Mouse (Mus musculus) lung, adult 18-20 months (tissue): Measurements from ENCODE around the gene OR5BS1P.
"Not testable (repeated sequence)": the region's sequence is repeated elsewhere in the genome, so short reads cannot be mapped to it uniquely, and the experiment has no call there.

Experiments
- DNase-seq, 2 experiments: peaks; one replicate each; pipeline ENCODE4 v3.0.0; 2022; ENCODE audit warnings: mixed read lengths in 2 of 2

The OR5BS1P gene

GRCm38 (mm10) chr15:98469596-98469995 is at the start of gene OR5BS1P:
Gene OR5BS1P, plus strand, starts transcription at chr15:98469896.
- no peak for DNase-seq

- DNase-seq = no peak
Measured at GRCm38 (mm10) chr15:98420897-98421296, 48.8 kb upstream of the OR5BS1P start.

DNA sequence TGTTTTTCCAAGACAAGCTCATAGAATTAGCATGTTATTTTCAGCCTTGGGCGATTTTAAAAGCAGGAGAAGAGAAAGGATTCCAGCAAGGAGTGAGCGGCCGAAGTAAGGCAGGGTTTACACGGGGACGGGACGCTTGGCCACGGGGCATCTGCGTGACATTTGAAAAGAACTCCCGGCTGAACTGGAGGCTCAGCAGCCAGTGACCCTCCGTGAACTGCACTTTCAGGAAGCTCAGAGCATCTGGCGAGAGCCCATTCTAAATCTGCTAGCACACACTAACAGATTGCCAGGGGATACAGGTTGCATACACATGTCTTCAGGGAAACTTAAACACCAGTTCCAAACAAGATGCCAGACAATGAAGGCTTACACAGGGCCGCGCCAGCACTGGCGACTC is 45.4 kb upstream of the OR5BS1P start:
- no peak for DNase-seq

DNA sequence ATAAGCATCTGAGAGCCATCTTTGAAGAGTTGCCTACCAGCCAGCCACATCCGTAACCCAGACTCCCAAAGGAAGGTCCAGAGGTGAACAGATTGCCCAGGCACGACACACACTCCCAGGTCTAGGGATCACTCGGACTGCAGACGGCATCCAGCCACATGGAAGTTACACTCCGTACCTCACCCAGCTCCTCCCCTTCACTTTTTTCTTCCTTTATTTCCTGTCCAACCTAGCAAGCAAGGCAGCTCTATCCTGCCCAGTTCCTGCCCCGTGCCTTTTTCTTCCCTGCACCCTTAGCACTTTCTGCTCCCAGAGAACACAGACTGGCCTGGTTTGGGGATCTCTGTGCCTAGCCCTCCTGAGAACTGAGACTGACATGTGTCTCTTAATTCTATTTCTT is 44.9 kb upstream of the OR5BS1P start:
- no peak for DNase-seq

DNA sequence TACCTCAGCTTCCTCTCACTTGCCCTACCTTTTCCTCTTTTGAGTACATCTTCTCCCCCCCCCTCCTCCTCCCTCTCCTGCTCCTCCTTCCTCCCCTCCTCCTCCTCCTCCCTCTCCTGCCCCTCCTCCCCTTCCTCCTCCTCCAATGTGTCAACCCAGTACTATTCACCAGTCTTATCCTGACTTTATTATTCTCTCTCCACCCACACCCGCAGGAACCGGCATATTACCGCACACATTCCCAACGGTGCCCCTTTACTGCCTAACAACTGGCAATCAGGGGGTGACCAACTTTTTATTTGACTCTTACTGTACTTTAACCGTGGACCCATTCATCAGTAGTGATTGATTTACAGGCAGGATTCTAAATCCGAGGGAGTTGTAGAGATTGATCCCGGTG is 44.5 kb upstream of the OR5BS1P start:
- DNase-seq = no peak

DNA sequence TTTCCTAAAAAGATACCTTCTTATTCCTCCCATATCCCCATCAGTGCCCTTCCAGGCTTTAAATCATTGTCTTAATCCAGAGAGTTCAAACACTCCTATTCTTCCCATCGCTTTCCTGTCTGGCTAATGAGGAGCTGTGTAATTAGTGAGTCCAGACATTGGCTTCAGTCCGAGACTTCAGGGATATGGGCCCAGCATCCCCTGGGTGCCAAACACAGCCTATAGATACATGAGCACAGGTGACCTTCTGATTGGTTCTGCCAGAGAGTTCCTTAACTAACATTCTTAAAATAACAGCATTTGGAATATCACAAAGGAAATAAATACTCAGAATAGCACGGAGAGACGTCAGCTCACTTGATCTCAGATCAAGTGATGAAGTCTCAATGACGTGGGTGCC is 38.8 kb upstream of the OR5BS1P start, which contains the start of gene Olfr282:
TSS of gene Olfr282 (plus strand) at position 301 of the 400 bp plus-strand sequence.
- DNase-seq = not testable (repeated sequence)

DNA sequence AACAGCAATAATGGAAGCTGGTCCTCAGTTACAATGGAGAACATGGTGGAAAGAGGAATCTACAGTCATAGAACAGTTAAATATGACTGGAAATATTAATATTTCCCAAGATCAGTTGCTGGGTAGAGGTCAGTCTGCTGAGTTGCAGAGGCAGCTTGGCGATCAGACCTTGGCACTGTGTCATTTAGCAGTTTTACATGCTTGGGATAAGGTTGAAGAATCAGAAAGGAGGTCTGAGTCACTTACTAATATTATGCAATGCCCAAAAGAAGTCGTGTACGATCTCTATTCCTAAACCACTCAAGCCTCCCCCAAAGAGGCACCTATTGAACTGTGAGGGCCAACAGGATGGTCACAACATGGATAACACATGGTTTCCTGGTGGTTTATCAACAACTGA is 25.1 kb upstream of the OR5BS1P start:
- DNase-seq = no peak

DNA sequence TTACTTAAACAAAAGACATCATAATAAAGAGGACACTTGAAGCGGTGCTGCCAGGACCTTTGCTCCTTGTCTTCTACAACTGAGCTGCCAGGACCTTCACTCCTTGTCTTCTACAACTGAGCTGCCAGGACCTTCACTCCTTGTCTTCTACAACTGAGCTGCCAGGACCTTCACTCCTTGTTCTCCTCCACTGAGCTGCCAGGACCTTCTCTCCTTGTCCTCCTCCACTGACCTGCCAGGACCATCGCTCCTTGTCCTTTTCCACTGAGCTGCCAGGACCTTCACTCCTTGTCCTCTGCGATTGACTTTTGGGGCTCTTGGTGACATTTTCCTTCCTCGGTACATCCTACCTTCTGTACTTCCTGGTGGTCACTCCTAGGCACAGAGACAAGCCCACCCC is 21.2 kb upstream of the OR5BS1P start:
- DNase-seq = peak; percentile 14 to 15

GRCm38 (mm10) chr15:98452288-98452687 is 17.4 kb upstream of the OR5BS1P start, which contains the start of gene Olfr281:
Gene Olfr281, plus strand, starts transcription at chr15:98452588.
- no peak for DNase-seq

DNA sequence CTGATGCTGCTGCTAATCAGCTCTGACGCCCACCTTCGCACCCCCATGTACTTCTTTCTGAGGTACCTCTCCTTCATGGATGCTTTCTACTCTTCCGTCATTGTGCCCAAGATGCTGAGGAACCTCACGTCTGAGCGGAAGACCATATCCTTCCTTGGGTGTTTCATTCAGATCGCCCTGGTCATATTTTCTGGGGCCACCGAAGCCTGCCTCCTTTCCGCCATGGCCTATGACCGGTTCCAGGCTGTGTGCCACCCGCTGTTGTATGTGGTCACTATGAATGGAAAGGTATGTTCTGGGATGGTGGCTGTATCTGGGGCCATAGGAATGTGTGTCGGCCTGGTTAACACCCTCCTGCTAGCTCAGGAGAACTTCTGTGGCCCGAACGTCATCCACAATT is 1.8 kb downstream of the OR5BS1P start:
- DNase-seq = no peak

DNA sequence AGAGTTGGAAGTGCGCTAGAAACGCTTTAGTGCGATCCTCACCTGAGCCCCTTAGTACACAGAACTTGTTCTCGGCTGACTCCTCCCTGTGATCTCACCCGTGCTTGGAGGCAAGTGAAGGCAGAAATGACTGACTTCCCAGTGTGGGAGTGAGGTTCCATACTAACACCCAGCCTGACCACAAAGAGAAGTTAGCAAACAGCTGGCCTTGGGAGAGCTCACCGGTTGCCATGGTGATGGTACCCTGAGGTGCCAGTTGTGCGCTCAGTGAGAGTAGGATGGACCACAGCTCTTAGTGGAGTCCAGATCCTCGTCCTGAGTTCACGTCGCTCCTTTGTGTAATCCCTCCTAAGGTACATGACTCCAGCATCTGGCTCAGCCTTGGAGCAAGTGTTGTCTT is 5.3 kb downstream of the OR5BS1P start:
- DNase-seq = no peak

DNA sequence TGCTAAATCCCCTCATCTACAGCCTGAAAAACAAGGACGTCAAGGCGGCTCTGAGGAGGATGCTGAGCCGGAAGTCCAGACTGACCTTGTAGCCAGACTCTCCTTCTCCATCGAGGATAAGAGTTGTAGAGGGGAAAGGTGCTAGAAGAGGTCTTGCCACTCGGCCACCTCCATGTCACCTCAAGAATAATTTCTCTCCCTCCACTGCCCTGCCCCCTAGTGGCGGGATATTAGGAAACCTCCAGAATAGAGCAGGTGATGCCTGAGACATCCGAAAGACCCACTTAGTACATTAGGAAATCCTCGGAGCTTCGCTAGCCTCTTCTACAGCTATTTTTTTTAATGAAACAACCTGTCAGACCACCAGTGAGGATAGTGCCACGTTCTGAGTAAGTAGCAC is 5.7 kb downstream of the OR5BS1P start:
- DNase-seq = peak; percentile 22 to 42

- no peak for DNase-seq
Measured at GRCm38 (mm10) chr15:98476281-98476680, 6.6 kb downstream of the OR5BS1P start.

- DNase-seq = no peak
Measured at GRCm38 (mm10) chr15:98479568-98480102, 9.9 kb downstream of the OR5BS1P start.

- DNase-seq = no peak
Measured at GRCm38 (mm10) chr15:98482701-98483100, 13.0 kb downstream of the OR5BS1P start, which contains the start of gene Lalba. Gene Lalba, minus strand, starts transcription at chr15:98482721.

GRCm38 (mm10) chr15:98483907-98484886 is 14.5 kb downstream of the OR5BS1P start:
- peak; percentile 38 to 54 for DNase-seq

GRCm38 (mm10) chr15:98486433-98487021 is 16.8 kb downstream of the OR5BS1P start:
- no peak for DNase-seq

GRCm38 (mm10) chr15:98491332-98491731 is 21.6 kb downstream of the OR5BS1P start:
- DNase-seq = peak in 1 of 2 experiments; percentile 45

GRCm38 (mm10) chr15:98492102-98492501 is 22.4 kb downstream of the OR5BS1P start, which contains the start of gene Olfr279:
Gene Olfr279, plus strand, starts transcription at chr15:98492402.
- no peak for DNase-seq

DNA sequence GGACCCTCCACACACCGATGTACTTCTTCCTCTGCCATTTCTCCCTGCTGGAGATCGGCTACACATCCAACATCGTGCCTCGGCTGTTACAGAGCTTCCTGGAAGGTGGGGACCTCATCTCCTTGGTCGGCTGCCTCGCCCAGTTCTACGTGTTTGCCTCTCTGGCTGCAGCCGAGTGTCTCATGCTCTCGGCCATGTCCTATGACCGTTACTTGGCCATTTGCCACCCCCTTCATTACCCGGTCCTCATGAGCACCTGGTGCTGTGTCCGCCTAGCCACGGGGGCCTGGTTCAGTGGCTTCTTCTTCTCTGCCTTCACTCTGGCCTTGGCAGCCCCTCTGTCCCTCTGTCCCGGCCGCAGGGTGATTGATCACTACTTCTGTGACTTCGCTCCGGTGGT is 27.9 kb downstream of the OR5BS1P start:
- no peak for DNase-seq

GRCm38 (mm10) chr15:98503317-98503716 is 33.6 kb downstream of the OR5BS1P start:
- DNase-seq = no peak

DNA sequence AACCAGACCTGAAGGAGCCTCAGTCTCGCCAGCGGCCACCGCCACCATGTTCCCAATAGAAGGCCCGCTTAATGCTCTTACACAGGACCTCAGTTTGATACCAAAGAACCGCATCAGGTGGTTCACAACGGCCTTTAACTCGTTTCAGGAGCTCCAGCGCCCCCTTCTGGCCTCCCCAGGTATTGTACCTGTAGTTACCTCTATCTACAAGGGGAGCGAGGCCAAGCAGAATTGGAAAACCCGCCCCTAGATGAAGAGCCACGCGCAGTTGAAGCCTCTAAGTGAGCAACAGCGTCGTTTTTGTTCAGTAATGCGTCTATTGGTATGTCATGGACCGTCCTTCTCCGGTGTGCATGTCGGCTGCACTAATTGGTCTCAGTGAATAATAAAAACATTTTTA is 34.8 kb downstream of the OR5BS1P start:
- peak; percentile 55 to 61 for DNase-seq

DNA sequence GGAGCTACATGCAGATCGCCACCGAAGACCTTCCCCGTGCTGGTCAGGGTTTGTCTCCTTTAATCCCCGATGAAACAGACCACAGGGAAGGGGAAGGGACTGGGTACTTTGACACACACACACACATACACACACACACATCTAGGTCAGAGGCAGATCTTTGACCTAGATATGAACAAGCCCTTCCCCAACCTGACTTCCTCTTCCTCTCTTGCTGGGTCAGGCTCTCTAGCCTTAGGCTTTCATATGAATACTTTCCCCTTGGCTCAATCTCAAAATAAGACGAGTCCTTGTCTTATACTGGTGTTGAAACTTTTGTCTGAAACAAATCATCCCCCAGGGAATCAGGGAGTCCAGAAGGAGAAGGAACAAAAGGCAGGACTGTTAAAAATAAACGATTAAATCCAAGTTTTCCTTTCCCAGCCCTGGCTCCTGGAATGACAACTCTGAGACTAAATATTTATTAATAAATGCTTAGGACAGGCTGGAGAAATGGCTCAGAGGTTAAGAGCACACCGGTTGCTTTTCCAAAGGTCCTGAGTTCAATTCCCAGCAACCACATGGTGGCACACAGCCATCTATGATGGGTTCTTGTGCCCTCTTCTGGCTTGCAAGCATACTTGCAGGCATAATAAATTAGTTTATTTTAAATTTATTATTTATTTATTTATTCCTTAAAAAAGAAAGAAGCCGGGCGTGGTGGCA is 36.7 kb downstream of the OR5BS1P start:
- DNase-seq = no peak
